Mouse (Mus musculus) cerebellum, adult 2 months (tissue): Measurements from ENCODE around the gene Dnm3. TPM values are rescaled to one million over a fixed set of nuclear protein-coding genes. Genes with fewer than 3 reads are reported as not detected.

Experiments used
- DNase-seq, 2 experiments: peaks; one replicate each; pipeline ENCODE4 v3.0.0; 2021
- H3K27ac ChIP-seq: fragments of 200-500 bp; 2 replicates; pipeline ENCODE4 v1.5.1; 2012; ENCODE audit warnings: low read length, control low read depth, inconsistent platforms; ENCODE audit not compliant: insufficient read depth
- H3K27me3 ChIP-seq: fragments of 200-500 bp; 2 replicates; pipeline ENCODE4 v1.6.1; 2012; ENCODE audit warnings: inconsistent platforms, mild to moderate bottlenecking, low read length, moderate library complexity; ENCODE audit not compliant: control insufficient read depth, insufficient read depth
- H3K4me1 ChIP-seq: fragments of 200-500 bp; 2 replicates; pipeline ENCODE4 v1.6.1; 2011; ENCODE audit warnings: low read length; ENCODE audit not compliant: control insufficient read depth, insufficient read depth
- H3K4me3 ChIP-seq: fragments of 200-500 bp; replicated peaks from 2 replicates; pipeline ENCODE3; 2011; ENCODE audit warnings: mild to moderate bottlenecking, low read depth, low read length, control low read depth; ENCODE audit not compliant: insufficient read depth
- CTCF ChIP-seq: fragments of 200-500 bp; IDR thresholded peaks from 2 replicates; pipeline ENCODE4 v1.5.1; 2011; ENCODE audit warnings: low read depth, mild to moderate bottlenecking, control low read depth, low read length, moderate library complexity, borderline replicate concordance; ENCODE audit not compliant: insufficient read depth
- POLR2A ChIP-seq: fragments of 200-500 bp; IDR thresholded peaks from 2 replicates; pipeline ENCODE4 v1.6.1; 2011; ENCODE audit warnings: low read length, control low read depth, borderline replicate concordance; ENCODE audit not compliant: insufficient read depth
- whole genome bisulfite sequencing: fragments of 180-500 bp; shearing (Covaris S2); methylation state at CpG from one replicate; pipeline ENCODE4 v1.1.7; 2018; 5-methylcytosine and 5-hydroxymethylcytosine counted together
- polyA plus RNA-seq: library from polyadenylated mRNA; depleted of rRNA; stranded (reverse); fragments of >200 nt; gene quantifications from 2 replicates; pipeline ENCODE4 v1.2.3, GENCODE M21; 2012

Dnm3 gene
- polyA plus RNA-seq, 1 experiment: 93.6 TPM

GRCm38 (mm10) chr1:162017975-162018600, 459.7 kb downstream of the Dnm3 start:
- Histone ChIP-seq H3K4me1 (no peaks in the 10 kb centered on the region), H3K4me3 (no peak overlapping the region), H3K27ac (no peak overlapping the region), H3K27me3 (no peaks in the 10 kb centered on the region)
- WGBS: 92% methylated on average over 13 of the region's 13 CpGs
- DNase-seq: no peak
- no peak for TF ChIP-seq POLR2A
- TF ChIP-seq CTCF: no peak

GRCm38 (mm10) chr1:162016982-162017381, 460.9 kb downstream of the Dnm3 start:
- Histone ChIP-seq H3K4me3 (no peak overlapping the region), H3K27me3 (no peaks in the 10 kb centered on the region), H3K4me1 (no peaks in the 10 kb centered on the region), H3K27ac (no peak overlapping the region)
- TF ChIP-seq POLR2A (no peak), CTCF (no peak)
- 72% methylated on average over 7 of the region's 7 CpGs for WGBS
- DNase-seq: no peak

- H3K27me3 ChIP-seq: no peaks in the 10 kb centered on the region
- H3K4me1 ChIP-seq: no peaks in the 10 kb centered on the region
- 60% methylated on average over 8 of the region's 8 CpGs for WGBS
- no peak overlapping the region for H3K4me3 ChIP-seq
- no peak for DNase-seq
- no peak for TF ChIP-seq POLR2A
- no peak for TF ChIP-seq CTCF
- H3K27ac ChIP-seq: no peak overlapping the region
These were observed 462.5 kb downstream of the Dnm3 start for GRCm38 (mm10) chr1:162015247-162015862.

GRCm38 (mm10) chr1:162013561-162013960, 464.3 kb downstream of the Dnm3 start:
- no peak overlapping the region for H3K4me3 ChIP-seq
- TF ChIP-seq CTCF: no peak
- TF ChIP-seq POLR2A: no peak
- no peaks in the 10 kb centered on the region for H3K4me1 ChIP-seq
- DNase-seq: no peak
- no peaks in the 10 kb centered on the region for H3K27me3 ChIP-seq
- no peak overlapping the region for H3K27ac ChIP-seq
- WGBS: 90% methylated on average over 4 of the region's 4 CpGs

GRCm38 (mm10) chr1:162011523-162012245, 466.1 kb downstream of the Dnm3 start:
- no peak overlapping the region for H3K4me3 ChIP-seq
- H3K27me3 ChIP-seq: no peaks in the 10 kb centered on the region
- WGBS: 71% methylated on average over 16 of the region's 16 CpGs
- TF ChIP-seq POLR2A (no peak), CTCF (no peak)
- H3K4me1 ChIP-seq: no peaks in the 10 kb centered on the region
- H3K27ac ChIP-seq: no peak overlapping the region
- no peak for DNase-seq

GRCm38 (mm10) chr1:162009086-162009485, 468.7 kb downstream of the Dnm3 start:
- no peak overlapping the region for H3K27ac ChIP-seq
- WGBS: 85% methylated on average over 8 of the region's 8 CpGs
- TF ChIP-seq CTCF (no peak), POLR2A (no peak)

GRCm38 (mm10) chr1:162008631-162009067, 469.2 kb downstream of the Dnm3 start:
- no peaks in the 10 kb centered on the region for H3K27me3 ChIP-seq
- H3K4me3 ChIP-seq: no peak overlapping the region
- TF ChIP-seq CTCF (no peak), POLR2A (no peak)
- no peak overlapping the region for H3K27ac ChIP-seq
- no peak for DNase-seq
- WGBS: 40% methylated on average over 8 of the region's 8 CpGs
- H3K4me1 ChIP-seq: no peaks in the 10 kb centered on the region

More at GRCm38 (mm10) chr1:162009086-162009485, 468.7 kb downstream of the Dnm3 start:
- no peak for DNase-seq
- no peak overlapping the region for H3K4me3 ChIP-seq
- no peaks in the 10 kb centered on the region for H3K4me1 ChIP-seq
- no peaks in the 10 kb centered on the region for H3K27me3 ChIP-seq
